14 mouse cellular contexts compared by ENCODE assay signal in the genomic region with DNA sequence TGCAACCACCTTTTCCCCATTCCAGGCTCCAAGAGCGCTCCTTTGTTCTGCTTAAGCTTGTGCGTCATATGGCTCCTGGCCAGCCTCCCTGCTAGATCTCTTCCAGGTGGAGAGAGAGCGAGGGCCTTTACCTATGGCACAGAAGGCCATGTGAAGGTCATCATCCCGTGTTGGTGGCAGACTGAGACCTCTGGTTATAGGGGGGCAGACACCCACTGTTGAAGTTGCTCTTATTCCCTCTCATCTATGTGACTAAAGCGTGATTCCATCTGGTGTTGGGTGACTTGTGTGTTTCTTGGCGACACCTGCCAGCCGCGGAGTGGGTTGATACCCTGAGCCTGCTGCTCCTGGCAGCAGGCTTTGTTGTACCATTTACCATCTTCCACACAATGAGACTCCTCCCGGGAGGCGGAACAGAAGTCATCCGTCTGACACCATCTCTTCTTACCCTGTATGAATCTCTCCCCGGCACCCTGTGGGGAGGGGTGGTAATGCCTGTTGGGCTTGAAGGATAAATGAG. TPM values are rescaled to one million over a fixed set of nuclear protein-coding genes. Genes with fewer than 3 reads are reported as not detected.
DNase-seq lines count a peak whose midpoint lies in the region; ATAC-seq and TF ChIP-seq lines count a peak whose summit lies in the region.
"Had no signal": no experiment of that assay in that cellular context is flagged by ENCODE, and none has a peak within 500 bp of the region (broad histone marks: within the 10 kb centered on the region; RNA-seq: fewer than 3 reads in every experiment).

No protein-coding gene starts in this region.

- peaks cover 11% of the 10 kb centered on the region for H3K4me1 ChIP-seq in forebrain, postnatal 0 days (ENCODE audit: insufficient read depth)

- H3K4me3 ChIP-seq in forebrain, postnatal 0 days (ENCODE audit: low read depth, low read length): no peak overlapping the region

- no peaks in the 10 kb centered on the region for H3K27me3 ChIP-seq in forebrain, postnatal 0 days (ENCODE audit: insufficient read depth, low read length)

- peak overlapping the region; percentile 10; the same call in 1 of the 2 replicates for H3K9ac ChIP-seq in forebrain, postnatal 0 days

- H3K27ac ChIP-seq in forebrain, postnatal 0 days (ENCODE audit: low read depth, low read length): peak overlapping the region; percentile 45

- no peaks in the 10 kb centered on the region for H3K9me3 ChIP-seq in forebrain, postnatal 0 days (ENCODE audit: low read length)

- TF ChIP-seq CTCF in forebrain, postnatal 0 days (IDR thresholded peaks at IDR 0.05; ENCODE audit: low read depth): 0 out of 2 replicates have a peak, but pooled peaks have one; percentile 17

- peak; percentile 57 for DNase-seq in layer of hippocampus, adult 11-12 months (ENCODE audit: low spot score)
- DNase-seq in layer of hippocampus, adult 9-10 months (ENCODE audit: low spot score): no peak
- DNase-seq in forebrain, postnatal 0 days: peak; percentile 76
- peak; percentile 47 for DNase-seq in left cerebral cortex, adult 11 months (ENCODE audit: low spot score)
- peak; percentile 43 to 48 for DNase-seq in right cerebral cortex, postnatal 36 days (ENCODE audit: low spot score in 2 of 2)
- DNase-seq in heart, postnatal 14 days: no peak
- no peak for DNase-seq in Muller cell, postnatal 12 days (ENCODE audit: inconsistent ontology term)
- DNase-seq: lung, postnatal 4 days; thymus, postnatal 25 days had no signal

- intact Hi-C loops in heart, postnatal 14 days (cut with DNase I): no loop called here

- 29% methylated on average over 12 of the region's 12 CpGs for WGBS in forebrain, postnatal 0 days

- no peaks in the 10 kb centered on the region for H3K36me3 ChIP-seq in forebrain, postnatal 0 days (ENCODE audit: insufficient read depth)

- H3K4me2 ChIP-seq in forebrain, postnatal 0 days (ENCODE audit: low read depth): no peak overlapping the region

- ATAC-seq in forebrain, postnatal 0 days: peak; percentile 95
- no peak for ATAC-seq in megakaryocyte-erythroid progenitor cell, adult 5-6 weeks (replicated peaks; ENCODE audit: low FRiP score, low TSS enrichment, poor library complexity, severe bottlenecking)
- ATAC-seq: intestine, postnatal 0 days had no signal

RNA-seq across cellular contexts. Expression of gene Tbc1d21, which starts 3.7 kb away (rescaled TPM):
- not detected in 2 replicates for total RNA-seq in forebrain, postnatal 0 days (2014; rRNA removed)
- polyA plus RNA-seq in forebrain, postnatal 0 days (2015; fragmentation: Nextera tagmentation; extraction: Ambion mirVana): not detected in 2 replicates
- not detected for total RNA-seq in heart, postnatal 14 days (2021)
- not detected in 2 replicates for total RNA-seq in megakaryocyte-erythroid progenitor cell, adult 5-6 weeks (2014; fragmentation: Nextera tagmentation)
- not detected in 2 replicates for total RNA-seq in megakaryocyte-erythroid progenitor cell, adult 5-6 weeks (2017)
- total RNA-seq: gastrocnemius, postnatal 4 days; liver, adult 2 months had no signal
- polyA plus RNA-seq: intestine, postnatal 0 days; liver, adult 2 months; spleen, adult 2 months had no signal

Comparison
In these comparisons a context has a peak if more than half of its experiments do, and no peak if none do; other contexts are left out.
1. DNase-seq: peak in layer of hippocampus, adult 11-12 months (single experiment), forebrain, postnatal 0 days (single experiment), left cerebral cortex, adult 11 months (single experiment) and right cerebral cortex, postnatal 36 days (2 of 2); none in layer of hippocampus, adult 9-10 months (single experiment), heart, postnatal 14 days (0 of 2) and Muller cell, postnatal 12 days (single experiment).